Mouse (Mus musculus): ENCODE results near the gene Osgep.

DNA sequence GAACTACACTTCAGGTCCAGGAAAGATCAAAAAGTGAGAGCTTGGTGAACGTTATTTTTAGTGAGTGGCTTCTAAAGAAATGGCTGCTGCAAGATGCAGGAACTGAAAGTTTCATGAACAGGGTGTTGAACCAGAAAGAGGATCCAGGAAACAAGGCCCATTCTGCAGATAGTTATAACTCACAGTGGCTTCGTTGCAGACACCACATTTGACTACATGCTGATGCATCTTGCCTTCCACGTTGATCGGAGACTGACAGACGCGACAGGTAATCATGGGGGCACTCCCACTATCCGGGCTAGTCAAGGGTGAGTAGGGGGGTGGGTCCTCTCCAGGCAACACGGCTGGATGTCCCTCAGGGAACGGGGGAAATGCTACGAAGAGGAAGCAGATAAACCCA, 5.3 kb upstream of the Osgep start:
- TF ChIP-seq EP300 (IDR thresholded peaks at IDR 0.05; ENCODE audit: low read depth) (no peak), CTCF (IDR thresholded peaks at IDR 0.05; ENCODE audit: low read depth) (no peak)

Measured in heart, postnatal 0 days (tissue).